Mouse (Mus musculus): ENCODE results near the gene Acsm5.
A peak's percentile ranks its signal among the peaks of the same experiment; 100 is the strongest.

Gene Acsm5

GRCm38 (mm10) chr7:119519163-119519562, at the start of gene Acsm5:
Gene Acsm5, plus strand, starts transcription at chr7:119519463.
- no peak for DNase-seq (ENCODE audit: low spot score in 2 of 2)

GRCm38 (mm10) chr7:119476500-119477389, 42.5 kb upstream of the Acsm5 start:
- no peak for DNase-seq (ENCODE audit: low spot score in 2 of 2)

GRCm38 (mm10) chr7:119479256-119479655, 40.0 kb upstream of the Acsm5 start, which contains the start of gene Umod:
Gene Umod, minus strand, starts transcription at chr7:119479282.
- no peak for DNase-seq (ENCODE audit: low spot score in 2 of 2)

GRCm38 (mm10) chr7:119484154-119484553, 35.1 kb upstream of the Acsm5 start:
- no peak for DNase-seq (ENCODE audit: low spot score in 2 of 2)

GRCm38 (mm10) chr7:119486683-119487082, 32.6 kb upstream of the Acsm5 start:
- DNase-seq (ENCODE audit: low spot score in 2 of 2) = peak in 1 of 2 experiments; percentile 4

- DNase-seq (ENCODE audit: low spot score in 2 of 2) = no peak
These were observed 29.1 kb upstream of the Acsm5 start for GRCm38 (mm10) chr7:119490041-119490780.

GRCm38 (mm10) chr7:119511143-119511542, 8.1 kb upstream of the Acsm5 start:
- no peak for DNase-seq (ENCODE audit: low spot score in 2 of 2)

- DNase-seq (ENCODE audit: low spot score in 2 of 2) = peak; percentile 14 to 22
These were observed 6.2 kb upstream of the Acsm5 start for GRCm38 (mm10) chr7:119513056-119513455.

- DNase-seq (ENCODE audit: low spot score in 2 of 2) = peak in 1 of 2 experiments; percentile 13
These were observed 3.6 kb upstream of the Acsm5 start for GRCm38 (mm10) chr7:119515492-119516271.

GRCm38 (mm10) chr7:119516272-119516558, 3.0 kb upstream of the Acsm5 start:
- no peak for DNase-seq (ENCODE audit: low spot score in 2 of 2)

- peak; percentile 52 to 70 for DNase-seq (ENCODE audit: low spot score in 2 of 2)
These were observed 391 bp downstream of the Acsm5 start for GRCm38 (mm10) chr7:119519654-119520053.

- DNase-seq (ENCODE audit: low spot score in 2 of 2) = no peak
These were observed 2.6 kb downstream of the Acsm5 start for GRCm38 (mm10) chr7:119521816-119522215.

GRCm38 (mm10) chr7:119522385-119522784, 3.1 kb downstream of the Acsm5 start:
- no peak for DNase-seq (ENCODE audit: low spot score in 2 of 2)

- DNase-seq (ENCODE audit: low spot score in 2 of 2) = no peak
These were observed 4.1 kb downstream of the Acsm5 start, which contains the start of gene Pdilt for GRCm38 (mm10) chr7:119523389-119523788. Gene Pdilt, minus strand, starts transcription at chr7:119523489.

GRCm38 (mm10) chr7:119525881-119526281, 6.6 kb downstream of the Acsm5 start:
- no peak for DNase-seq (ENCODE audit: low spot score in 2 of 2)

- DNase-seq (ENCODE audit: low spot score in 2 of 2) = no peak
These were observed 7.2 kb downstream of the Acsm5 start for GRCm38 (mm10) chr7:119526486-119526885.

- no peak for DNase-seq (ENCODE audit: low spot score in 2 of 2)
These were observed 7.9 kb downstream of the Acsm5 start for GRCm38 (mm10) chr7:119527135-119527534.

GRCm38 (mm10) chr7:119527548-119527947, 8.3 kb downstream of the Acsm5 start:
- DNase-seq (ENCODE audit: low spot score in 2 of 2) = no peak

GRCm38 (mm10) chr7:119528617-119529016, 9.4 kb downstream of the Acsm5 start:
- no peak for DNase-seq (ENCODE audit: low spot score in 2 of 2)

- no peak for DNase-seq (ENCODE audit: low spot score in 2 of 2)
These were observed 13.7 kb downstream of the Acsm5 start for GRCm38 (mm10) chr7:119532924-119533323.

GRCm38 (mm10) chr7:119534389-119534788, 15.1 kb downstream of the Acsm5 start:
- no peak for DNase-seq (ENCODE audit: low spot score in 2 of 2)

GRCm38 (mm10) chr7:119542445-119542844, 23.2 kb downstream of the Acsm5 start:
- no peak for DNase-seq (ENCODE audit: low spot score in 2 of 2)
